Mouse (Mus musculus): ENCODE measurements around the gene Asic3.

The Asic3 gene

GRCm38 (mm10) chr5:24413042-24413693, at the start of gene Asic3:
Gene Asic3 (plus strand): TSS chr5:24413392.
- DNase-seq (ENCODE audit: low spot score in 2 of 2): no peak

DNA sequence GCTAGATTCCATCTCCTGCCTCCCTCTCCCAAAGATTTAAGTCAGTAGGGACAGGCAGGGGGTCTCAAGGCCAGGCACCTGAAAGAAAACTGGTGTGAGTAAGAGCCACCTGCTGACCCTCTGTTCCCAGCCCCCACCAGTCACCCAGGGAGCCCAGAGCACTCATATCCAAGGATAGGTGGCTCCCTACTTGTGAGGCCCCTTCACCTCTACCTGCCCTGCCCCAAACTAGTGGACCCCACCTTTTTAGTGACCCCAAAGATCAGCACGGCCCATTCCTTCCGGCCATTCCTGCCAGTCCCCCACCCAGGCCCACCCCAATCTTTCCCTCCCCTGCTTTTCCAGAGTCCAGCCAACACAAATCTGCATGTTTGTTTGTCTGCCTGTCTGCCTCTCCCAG, 49.7 kb upstream of the Asic3 start:
- no peak for DNase-seq (ENCODE audit: low spot score in 2 of 2)

GRCm38 (mm10) chr5:24364061-24364460, 49.1 kb upstream of the Asic3 start:
- no peak for DNase-seq (ENCODE audit: low spot score in 2 of 2)

- DNase-seq (ENCODE audit: low spot score in 2 of 2): no peak
Measured at GRCm38 (mm10) chr5:24364508-24364907, 48.7 kb upstream of the Asic3 start, which contains the start of gene Nos3. Gene Nos3 (plus strand): TSS chr5:24364810.

GRCm38 (mm10) chr5:24364963-24365362, 48.2 kb upstream of the Asic3 start:
- no peak for DNase-seq (ENCODE audit: low spot score in 2 of 2)

DNA sequence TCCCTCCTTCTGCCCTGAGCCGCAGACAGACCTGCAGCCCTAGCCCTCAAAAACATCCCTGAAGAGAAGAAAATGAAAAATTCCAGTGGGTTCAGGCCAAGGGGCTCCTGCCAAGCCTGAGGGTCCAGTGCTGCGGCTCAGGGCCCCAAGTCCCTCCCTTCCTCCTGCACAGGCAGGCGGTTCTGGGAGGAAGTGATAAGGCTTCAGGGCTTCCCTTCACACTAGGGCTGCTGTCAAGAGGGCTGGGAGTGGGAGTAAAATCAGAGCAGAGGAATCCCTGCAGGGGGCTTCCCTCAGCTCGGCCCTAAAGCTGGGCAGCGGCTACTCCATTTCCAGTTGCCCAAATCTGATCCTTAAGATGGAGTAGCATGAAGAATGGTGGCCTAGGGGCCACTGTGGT, 47.7 kb upstream of the Asic3 start:
- DNase-seq (ENCODE audit: low spot score in 2 of 2): no peak

DNA sequence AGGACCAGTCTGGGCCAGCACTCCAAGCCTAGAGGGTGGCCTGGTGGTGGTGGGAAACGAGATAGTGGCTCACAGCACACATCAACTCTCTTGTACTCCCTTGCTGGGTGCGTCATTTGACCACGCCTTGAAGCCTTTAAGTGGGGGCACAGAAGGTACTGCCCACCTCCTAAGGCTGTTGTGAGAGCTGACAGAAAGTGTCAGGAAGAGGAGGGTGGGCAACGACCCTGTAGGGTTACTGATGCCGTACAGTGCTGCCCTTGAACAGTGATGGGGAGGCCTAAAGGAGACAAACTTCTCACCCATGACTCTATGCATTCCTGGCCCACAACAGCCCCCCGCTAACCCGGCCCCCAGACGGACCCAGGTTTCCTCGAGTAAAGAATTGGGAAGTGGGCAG, 46.8 kb upstream of the Asic3 start:
- no peak for DNase-seq (ENCODE audit: low spot score in 2 of 2)

DNA sequence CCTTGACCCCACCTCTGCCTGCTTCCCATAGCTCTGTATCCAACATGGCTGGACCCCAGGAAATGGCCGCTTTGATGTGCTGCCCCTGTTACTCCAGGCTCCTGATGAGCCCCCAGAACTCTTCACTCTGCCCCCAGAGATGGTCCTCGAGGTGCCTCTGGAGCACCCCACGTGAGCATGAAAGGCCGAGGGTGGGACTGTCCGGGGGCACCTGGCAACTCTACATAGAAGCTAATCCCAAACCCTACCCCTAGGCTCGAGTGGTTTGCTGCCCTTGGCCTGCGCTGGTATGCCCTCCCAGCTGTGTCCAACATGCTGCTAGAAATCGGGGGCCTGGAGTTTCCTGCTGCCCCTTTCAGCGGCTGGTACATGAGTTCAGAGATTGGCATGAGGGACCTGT, 43.4 kb upstream of the Asic3 start:
- no peak for DNase-seq (ENCODE audit: low spot score in 2 of 2)

DNA sequence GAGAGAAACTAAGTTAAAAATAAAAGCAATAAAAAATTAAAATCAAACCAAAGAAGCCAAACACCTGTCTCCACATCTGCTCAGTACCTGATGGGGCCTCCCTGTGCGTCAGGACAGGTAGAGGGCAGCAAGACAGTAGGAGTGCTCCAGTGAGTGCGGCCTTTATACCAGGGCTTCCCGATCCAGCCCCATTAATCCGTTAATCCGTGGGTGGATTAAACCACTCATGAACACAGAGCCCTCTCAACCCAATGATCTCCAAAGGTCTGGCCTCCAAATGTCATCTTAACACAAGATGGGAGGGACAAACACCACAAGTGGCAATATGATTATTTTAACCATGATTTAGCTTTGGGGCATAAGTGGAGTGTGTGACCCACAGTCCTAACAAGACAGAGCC, 39.4 kb upstream of the Asic3 start:
- DNase-seq (ENCODE audit: low spot score in 2 of 2): no peak

DNA sequence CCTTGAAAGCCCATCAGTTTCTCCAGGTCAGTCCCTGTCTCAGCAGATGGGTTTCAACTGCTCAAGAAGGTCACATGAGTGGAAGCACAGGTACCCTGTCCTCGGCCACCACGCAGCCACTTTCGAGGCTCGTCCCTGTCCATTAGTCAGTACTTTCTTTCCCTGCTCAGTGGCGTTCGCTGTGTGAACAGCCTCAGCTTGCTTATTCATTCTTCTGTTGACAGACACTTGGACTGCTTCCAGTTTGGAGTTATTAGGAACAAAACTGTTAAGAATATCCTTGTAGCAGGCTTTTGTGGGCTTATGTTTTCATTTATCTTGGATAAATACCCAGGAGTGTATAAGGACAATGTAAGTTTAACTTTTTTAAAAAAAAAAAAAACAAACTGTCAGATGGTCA, 39.0 kb upstream of the Asic3 start:
- DNase-seq (ENCODE audit: low spot score in 2 of 2): no peak

DNA sequence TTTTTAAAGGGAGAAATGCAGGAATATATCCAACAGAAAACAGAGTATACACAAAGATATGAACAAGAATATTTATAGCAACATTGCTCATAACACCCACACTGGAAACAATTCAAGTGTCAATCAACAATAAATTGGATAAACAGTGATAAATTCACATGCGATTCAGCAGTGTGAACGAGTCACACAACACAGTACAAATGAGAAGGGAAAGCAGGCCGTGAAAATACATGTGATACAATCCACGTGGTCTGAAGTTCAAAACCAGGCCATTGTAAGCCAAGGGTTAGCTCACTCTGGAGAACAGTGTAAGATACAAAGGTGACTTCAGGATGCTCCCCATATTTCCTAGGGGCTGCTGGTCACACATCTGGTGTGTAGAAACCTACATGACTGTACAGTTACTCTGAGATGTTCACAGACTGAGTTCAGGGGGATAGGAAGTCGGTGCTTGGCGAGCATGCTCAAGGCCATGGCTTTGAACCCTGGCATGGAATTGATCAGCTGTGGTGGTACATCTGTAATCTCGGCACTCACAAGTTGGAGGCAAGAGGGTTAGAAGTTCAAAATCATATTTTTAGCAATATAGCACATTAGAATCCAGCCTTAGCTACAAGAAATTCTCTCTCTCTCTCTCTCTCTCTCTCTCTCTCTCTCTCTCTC, 38.4 kb upstream of the Asic3 start:
- no peak for DNase-seq (ENCODE audit: low spot score in 2 of 2)

DNA sequence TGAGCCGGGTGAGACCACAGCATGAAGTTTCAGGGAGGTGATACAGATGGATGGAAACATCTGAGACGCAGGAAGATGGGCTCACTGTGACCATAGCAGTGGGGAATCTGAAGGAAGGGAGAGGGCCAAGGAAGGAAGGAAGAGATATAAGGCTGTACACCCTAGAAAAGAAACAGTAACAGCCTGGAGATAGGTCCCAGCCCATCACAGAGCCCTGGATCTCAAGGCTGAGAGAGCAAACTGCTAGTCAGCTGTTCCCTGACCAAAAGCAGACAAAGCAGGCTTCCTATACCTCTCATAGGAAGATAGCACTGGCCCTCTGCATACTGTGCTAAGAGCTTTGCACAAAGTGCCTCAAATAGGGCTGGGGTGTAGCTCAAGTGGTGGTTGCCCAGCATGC, 34.5 kb upstream of the Asic3 start:
- no peak for DNase-seq (ENCODE audit: low spot score in 2 of 2)

- no peak for DNase-seq (ENCODE audit: low spot score in 2 of 2)
Measured at GRCm38 (mm10) chr5:24379501-24379900, 33.7 kb upstream of the Asic3 start.

GRCm38 (mm10) chr5:24380499-24380898, 32.7 kb upstream of the Asic3 start:
- no peak for DNase-seq (ENCODE audit: low spot score in 2 of 2)

GRCm38 (mm10) chr5:24381486-24381885, 31.7 kb upstream of the Asic3 start:
- no peak for DNase-seq (ENCODE audit: low spot score in 2 of 2)

- no peak for DNase-seq (ENCODE audit: low spot score in 2 of 2)
Measured at GRCm38 (mm10) chr5:24381988-24382387, 31.2 kb upstream of the Asic3 start.

GRCm38 (mm10) chr5:24383026-24383859, 29.9 kb upstream of the Asic3 start:
- peak; percentile 73 to 91 for DNase-seq (ENCODE audit: low spot score in 2 of 2)

DNA sequence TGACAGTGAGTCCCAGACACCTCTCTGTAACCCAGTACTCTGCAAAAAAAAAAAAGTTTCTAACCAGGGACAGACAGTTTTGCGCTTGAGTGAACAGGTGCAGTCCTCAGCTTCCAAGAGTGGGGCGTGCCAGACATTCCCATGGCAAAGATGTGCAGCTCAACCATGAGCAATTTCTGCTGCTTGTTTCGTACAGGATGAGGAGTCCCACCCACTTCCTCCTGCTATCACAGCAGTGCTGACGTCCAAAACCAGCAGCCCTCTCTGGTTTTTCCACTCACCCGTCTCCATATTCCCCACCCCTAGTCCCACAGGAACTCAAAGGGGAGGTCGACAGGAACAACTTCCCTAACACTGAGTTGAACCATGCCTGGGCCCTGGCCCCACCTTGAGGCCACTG, 28.8 kb upstream of the Asic3 start:
- no peak for DNase-seq (ENCODE audit: low spot score in 2 of 2)

DNA sequence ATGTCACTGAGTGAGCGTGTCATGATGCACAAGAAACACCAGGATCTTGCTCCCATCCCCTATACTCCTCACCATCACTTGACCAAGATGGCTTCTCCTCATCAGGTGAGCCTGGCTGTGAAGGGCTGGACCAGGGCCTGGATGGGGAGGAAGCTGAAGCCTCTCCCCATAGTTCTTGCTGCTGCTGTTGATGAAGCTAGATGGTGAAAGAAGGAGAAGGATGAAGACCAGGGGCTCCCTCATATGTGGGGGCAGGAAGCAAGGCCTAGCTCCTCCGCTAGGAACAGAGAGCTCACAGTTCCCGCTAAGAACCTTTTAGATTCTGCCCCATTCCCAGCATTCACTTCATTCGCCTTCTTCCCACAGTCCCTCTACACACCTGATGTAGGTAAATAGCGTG, 27.8 kb upstream of the Asic3 start:
- DNase-seq (ENCODE audit: low spot score in 2 of 2): no peak

DNA sequence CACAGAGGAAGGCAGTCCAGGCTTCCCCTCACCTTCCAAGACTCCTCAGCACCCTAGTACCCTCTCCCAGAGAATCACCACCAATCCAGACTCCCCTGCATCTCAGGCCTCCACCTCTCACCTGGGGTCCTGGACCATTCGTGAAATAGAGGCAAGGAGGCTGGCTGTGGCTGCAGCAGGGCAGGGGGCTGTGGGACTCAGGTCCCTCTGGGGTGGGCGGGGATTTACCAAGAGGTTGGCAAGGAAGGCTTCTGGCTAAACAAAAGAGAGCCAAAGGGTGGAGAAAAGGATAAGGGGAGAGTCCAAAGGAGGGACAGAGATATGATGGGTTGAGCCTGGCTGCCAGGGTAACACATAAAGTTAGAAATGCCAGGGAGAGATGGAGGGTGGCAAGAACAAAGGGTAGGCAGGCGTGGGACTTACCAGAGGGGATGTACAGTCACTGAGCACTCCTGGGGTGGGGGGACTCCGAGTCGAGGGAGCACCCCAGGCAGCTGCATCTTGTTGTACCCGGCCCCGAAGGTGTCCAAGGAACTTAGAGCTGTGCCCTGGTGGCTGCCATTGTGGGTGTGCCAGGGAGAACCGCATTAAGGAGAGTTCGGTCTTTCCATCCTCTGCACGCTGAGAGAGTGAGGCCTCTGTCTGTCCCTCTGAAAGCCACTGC, 27.2 kb upstream of the Asic3 start:
- DNase-seq (ENCODE audit: low spot score in 2 of 2): no peak

DNA sequence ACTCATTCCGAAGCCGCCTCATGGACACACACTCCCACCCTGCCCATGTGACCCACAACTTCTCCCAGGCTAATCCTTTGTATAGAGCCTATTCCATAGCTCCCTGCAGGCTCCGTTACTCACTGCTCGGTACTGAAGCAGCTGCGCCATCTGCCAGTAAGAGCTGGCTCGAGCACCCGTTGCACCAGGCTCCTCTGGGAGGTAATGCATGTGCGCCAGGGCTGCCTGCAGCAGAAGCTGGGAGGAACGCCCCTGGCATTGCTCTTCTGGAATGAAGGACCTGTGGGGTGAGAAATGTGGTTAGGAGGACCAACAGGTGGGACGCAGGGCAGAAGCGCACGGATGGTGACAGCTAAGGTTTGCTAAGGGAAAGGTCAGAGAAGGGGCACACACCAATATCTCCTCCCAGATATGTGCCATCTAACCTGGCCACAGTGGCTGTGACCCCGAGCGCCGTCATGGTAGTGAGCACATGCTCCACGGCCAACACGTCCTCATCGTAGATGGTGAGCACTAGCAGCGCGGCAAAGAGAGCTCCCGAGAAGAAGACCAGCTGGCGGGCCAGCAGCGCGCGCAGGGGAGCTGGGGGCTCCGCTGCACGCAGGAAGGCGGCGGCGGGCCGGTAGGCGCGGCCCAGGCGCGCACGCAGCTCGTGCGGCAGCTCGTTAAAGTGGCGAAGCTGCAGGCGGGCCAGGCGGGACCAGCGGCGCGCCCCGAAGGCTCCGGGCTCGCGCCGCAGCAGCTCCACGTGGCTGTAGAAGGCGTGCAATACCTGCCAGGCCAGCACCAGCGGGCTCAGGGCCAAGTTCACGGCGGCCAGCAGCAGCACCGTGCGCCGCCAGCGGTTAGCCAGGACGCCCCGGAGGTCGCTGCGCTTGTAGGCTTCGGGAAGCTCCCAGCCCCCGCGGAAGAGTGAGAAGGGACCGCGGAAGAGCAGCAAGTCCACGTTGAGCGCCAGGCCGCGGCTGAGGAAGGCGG, 25.6 kb upstream of the Asic3 start:
- peak in 1 of 2 experiments; percentile 30 for DNase-seq (ENCODE audit: low spot score in 2 of 2)

All from spleen, postnatal 10 days (tissue).